Mouse (Mus musculus): ENCODE results near the gene Echdc3. TPM values are rescaled to one million over a fixed set of nuclear protein-coding genes. Genes with fewer than 3 reads are reported as not detected.

The Echdc3 gene
- polyA plus RNA-seq, 1 experiment, result 1.0 TPM

- TF ChIP-seq CTCF (IDR thresholded peaks at IDR 0.05; ENCODE audit: extremely low read depth, insufficient read length, insufficient replicate concordance, low read depth, low read length), result no peak
- TF ChIP-seq POLR2A (IDR thresholded peaks at IDR 0.05; ENCODE audit: low read depth, low read length), result no peak
These were observed 72.2 kb downstream of the Echdc3 start for GRCm38 (mm10) chr2:6140572-6141161.

More at GRCm38 (mm10) chr2:6140572-6141161, 72.2 kb downstream of the Echdc3 start:
- Histone ChIP-seq H3K4me3 (ENCODE audit: low read depth, low read length) (no peak overlapping the region), H3K36me3 (ENCODE audit: control insufficient read depth, insufficient read depth, low read length) (no peaks in the 10 kb centered on the region), H3K27ac (ENCODE audit: insufficient read depth, low read depth, low read length) (no peak overlapping the region; the same call in 1 of the 2 replicates), H3K4me1 (ENCODE audit: control insufficient read depth, insufficient read depth, insufficient read length, low read length) (no peaks in the 10 kb centered on the region), H3K27me3 (ENCODE audit: control insufficient read depth, insufficient read depth, low read length) (no peaks in the 10 kb centered on the region)
- WGBS, result 82% methylated on average over 9 of the region's 9 CpGs

Other genes with a start within 250 kb of the Echdc3 start
- gene Proser2, start 82.8 kb downstream of the Echdc3 start, polyA plus RNA-seq (2012; rRNA removed), result 9.3 and 11.8 TPM in 2 replicates
- gene Usp6nl, start 109.6 kb upstream of the Echdc3 start, polyA plus RNA-seq (2012; rRNA removed), result 3.1 and 6.3 TPM in 2 replicates

Data from small intestine, adult 2 months (tissue).